Comparison of ENCODE assay signal across 27 mouse cellular contexts in genomic region chr8:94826210-94826609, GRCm38 (mm10). TPM values are rescaled to one million over a fixed set of nuclear protein-coding genes. Genes with fewer than 3 reads are reported as not detected.
"Had no signal": no experiment of that assay in that cellular context is flagged by ENCODE, and none has a peak within 500 bp of the region (broad histone marks: within the 10 kb centered on the region; RNA-seq: fewer than 3 reads in every experiment).

No protein-coding gene starts in this region.

- ATAC-seq: hindbrain, embryonic 16.5 days; intestine, embryonic 15.5 days; intestine, postnatal 0 days; liver, embryonic 12.5 days had no signal

- DNase-seq: gastrocnemius, postnatal 14 days; gastrocnemius, postnatal 36 days; heart, adult 11 months; heart, postnatal 10 days; heart, postnatal 4 days; kidney, adult 18-20 months; kidney, adult 8-10 months; kidney, postnatal 10 days; kidney, postnatal 25 days; kidney, postnatal 4 days; layer of hippocampus, postnatal 36 days; left cerebral cortex, postnatal 4 days had no signal

- H3K4me1 ChIP-seq: heart, embryonic 12.5 days; hindbrain, embryonic 12.5 days; intestine, embryonic 15.5 days; limb, embryonic 13.5 days; limb, embryonic 15.5 days had no signal

- H3K4me3 ChIP-seq: heart, embryonic 10.5 days; heart, embryonic 12.5 days; hindbrain, embryonic 10.5 days; hindbrain, embryonic 12.5 days; intestine, embryonic 15.5 days; layer of hippocampus, adult 2 months; limb, embryonic 13.5 days; limb, embryonic 15.5 days; liver, embryonic 12.5 days had no signal

- H3K27ac ChIP-seq: heart, embryonic 10.5 days; hindbrain, embryonic 10.5 days; hindbrain, embryonic 12.5 days; hindbrain, embryonic 14.5 days; intestine, embryonic 15.5 days; layer of hippocampus, adult 2 months; limb, embryonic 13.5 days; limb, embryonic 15.5 days; liver, embryonic 12.5 days; liver, embryonic 14.5 days had no signal

RNA-seq across cellular contexts. Expression of gene Ccl17, which starts 16.0 kb away (rescaled TPM):
- polyA plus RNA-seq: hindbrain, embryonic 10.5 days; hindbrain, embryonic 12.5 days; intestine, embryonic 15.5 days; kidney, embryonic 14.5 days; limb, embryonic 11.5 days; limb, embryonic 15.5 days had no signal
